Mouse (Mus musculus): ENCODE measurements around the gene Zfp451.
A peak's percentile ranks its signal among the peaks of the same experiment; 100 is the strongest.
"Not testable (repeated sequence)": the region's sequence is repeated elsewhere in the genome, so short reads cannot be mapped to it uniquely, and the experiment has no call there.

Zfp451 gene

DNA sequence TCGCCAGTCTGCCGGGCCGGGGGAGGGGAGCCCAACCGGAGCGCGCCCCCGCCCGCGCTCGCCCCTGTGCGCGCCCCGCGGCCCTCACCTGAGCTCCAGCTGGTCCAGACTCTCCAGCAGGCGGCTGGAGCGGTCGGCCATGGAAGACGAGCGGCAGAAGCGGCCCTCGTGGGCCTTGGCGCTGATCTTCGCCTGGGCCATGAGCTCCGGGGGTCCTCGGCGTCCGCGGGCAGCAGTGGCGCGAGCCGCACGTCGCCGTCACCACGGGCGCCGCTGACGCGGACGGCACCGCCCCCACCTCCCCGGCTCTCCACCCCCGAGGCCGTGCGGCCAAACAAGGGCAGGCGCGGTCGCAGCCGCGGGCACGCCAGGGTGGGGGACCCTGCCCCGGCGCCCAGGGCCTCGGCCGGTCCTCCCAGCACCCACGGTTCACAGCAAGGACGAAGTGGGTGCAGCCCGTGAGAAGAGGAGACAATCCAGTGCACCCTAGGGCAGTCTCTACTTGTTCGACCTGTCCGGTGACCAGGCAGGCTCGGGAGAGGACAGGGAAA, 56.8 kb downstream of the Zfp451 start, which contains the start of gene Bag2:
TSS of gene Bag2 (minus strand) at position 305 of the 551 bp plus-strand sequence.
- DNase-seq (ENCODE audit: low read depth, low spot score): peak; percentile 54

DNA sequence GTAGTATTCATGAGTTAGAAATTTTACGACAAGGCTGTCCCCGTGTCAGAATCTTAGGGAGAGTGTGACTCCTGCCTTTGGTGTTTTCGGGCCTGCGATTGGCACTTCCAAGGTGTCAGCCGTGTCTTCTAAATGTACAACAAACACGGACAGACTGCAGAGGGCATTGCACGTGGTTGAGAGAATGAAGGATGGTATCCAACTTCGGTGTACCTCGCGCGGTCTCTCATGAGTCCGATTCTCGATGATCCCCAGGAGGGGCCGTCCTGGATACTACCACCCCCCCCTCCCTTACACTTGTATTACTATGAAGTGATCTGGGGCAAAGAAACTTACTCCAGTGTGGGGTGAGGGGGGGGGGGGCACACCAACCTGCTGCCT, 57.4 kb downstream of the Zfp451 start:
- DNase-seq (ENCODE audit: low read depth, low spot score): no peak

DNA sequence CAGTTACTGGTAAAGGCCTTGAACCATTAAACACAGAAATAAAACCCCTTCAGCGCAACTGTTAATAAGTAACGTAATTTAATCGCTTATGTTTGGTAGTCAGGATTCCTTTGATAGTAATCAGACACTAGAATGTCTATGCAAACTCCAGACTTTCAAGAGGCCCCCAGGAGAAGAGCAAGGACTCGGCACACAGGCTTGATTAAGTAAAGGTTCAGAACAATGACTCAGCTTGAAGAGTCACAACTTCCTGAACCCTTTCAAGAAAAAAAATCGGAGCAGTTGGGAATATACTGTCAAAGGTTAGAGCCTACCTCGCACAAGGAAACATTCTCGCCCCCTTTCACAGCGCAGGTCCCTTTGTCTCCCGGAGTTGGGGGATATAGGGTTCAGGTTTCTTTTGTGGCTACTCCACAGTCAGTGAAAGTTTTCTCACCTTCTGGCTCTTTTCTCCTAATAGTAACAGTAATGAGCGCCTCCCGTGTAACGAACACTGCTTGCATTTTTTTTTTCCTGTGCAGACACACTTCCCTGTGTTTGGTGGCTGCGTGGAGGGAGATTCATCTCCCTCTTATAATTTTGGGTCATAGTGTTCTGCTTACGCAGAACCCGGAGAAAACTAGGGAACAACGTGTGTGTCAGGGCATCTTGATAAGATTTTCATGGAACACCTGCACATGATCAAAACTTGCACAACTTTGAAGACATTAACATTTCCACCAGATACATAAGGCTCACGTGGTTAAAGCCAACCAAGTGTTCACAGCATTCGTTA, 58.0 kb downstream of the Zfp451 start:
- no peak for DNase-seq (ENCODE audit: low read depth, low spot score)

DNA sequence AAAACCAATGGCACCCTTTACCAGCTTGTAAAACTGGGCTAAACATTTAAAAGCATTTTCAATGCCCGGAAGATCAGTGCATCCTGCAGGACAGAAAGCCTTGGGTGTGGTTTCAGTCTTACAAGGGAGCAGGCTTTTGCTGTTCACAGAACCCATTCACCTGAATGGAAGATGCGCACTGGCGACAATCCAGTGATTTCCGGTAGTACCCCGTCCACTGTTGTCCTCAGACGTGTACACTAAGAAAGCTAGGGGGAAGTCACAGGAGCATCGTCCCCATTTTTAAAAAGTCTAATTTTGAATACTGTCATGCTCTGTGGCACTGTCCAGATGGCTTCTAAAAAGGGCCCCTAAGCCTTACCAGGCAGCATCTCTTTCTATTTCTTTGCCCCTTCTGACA, 58.6 kb downstream of the Zfp451 start:
- DNase-seq (ENCODE audit: low read depth, low spot score): no peak

DNA sequence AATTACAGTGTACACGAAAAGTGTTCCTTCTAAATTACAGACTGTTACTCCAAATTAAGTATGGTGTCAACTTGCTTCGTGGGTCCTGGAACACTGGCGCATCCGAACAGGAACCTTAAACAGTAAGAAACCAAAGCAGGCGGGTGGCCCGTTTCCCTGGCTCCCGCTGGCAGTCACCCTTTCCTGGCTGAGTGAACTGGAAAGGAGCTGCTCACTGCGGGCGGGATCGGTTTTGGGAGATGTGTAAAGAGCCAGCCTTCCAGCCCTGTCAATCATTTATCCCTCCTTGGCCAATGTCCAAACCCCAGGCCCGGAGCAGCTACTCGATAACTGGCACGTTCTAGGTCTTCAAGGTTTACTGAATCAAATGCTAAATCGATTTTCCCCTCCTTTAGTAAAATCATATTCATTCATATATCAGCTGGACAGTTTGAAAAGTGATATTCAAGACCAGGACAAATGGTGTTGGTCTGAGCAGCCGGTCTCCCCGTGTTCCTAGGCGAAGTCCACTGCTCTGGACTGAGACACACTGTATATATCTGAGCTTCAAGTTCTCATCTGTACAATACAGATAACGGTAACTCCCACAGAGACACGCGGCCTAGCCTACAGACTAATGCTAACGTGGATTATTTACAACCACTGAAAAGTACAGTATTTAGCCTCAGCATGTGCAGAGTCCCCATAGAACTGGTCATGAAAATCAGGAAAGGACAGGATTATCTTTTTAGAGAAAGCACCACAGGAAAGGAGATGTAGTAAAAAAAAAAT, 59.2 kb downstream of the Zfp451 start:
- DNase-seq (ENCODE audit: low read depth, low spot score): no peak

DNA sequence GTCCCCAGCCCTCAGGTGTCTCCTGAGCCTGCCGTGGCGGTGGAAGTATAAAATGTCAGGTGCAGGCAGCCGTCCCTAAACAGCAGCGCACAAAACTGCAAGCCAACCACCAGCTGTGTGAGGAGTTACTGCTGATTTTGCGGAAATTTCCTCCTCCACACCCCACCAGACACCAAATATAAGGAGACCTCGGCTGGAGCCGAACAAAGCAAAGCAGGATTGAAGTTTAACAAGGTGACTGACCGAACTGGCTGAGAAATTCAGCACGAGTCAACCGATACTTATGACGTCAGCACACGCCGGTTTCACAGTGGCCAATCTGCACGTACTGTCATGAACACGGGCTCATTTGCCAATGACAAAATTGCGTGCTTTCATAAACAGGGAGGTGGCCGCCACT, 60.3 kb downstream of the Zfp451 start:
- no peak for DNase-seq (ENCODE audit: low read depth, low spot score)

DNA sequence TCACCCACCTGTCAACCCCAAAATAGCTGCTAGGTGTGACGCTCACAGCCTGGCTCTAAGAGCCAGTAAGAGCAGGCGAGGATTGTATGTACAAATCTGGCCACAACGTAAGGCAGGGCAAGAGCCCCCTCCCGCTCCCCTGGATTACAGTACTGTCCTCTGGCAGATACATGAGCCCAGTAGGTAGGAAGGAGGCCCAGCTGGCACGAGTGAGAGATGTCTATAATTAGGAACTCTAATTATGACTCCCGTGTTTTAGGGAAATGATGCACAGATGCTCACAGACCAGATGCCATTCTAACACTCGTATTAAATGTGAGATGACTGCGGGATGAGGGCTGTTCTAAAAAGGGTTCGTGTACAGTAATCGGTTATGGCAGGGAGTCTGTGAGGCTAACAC, 63.1 kb downstream of the Zfp451 start:
- DNase-seq (ENCODE audit: low read depth, low spot score): no peak

DNA sequence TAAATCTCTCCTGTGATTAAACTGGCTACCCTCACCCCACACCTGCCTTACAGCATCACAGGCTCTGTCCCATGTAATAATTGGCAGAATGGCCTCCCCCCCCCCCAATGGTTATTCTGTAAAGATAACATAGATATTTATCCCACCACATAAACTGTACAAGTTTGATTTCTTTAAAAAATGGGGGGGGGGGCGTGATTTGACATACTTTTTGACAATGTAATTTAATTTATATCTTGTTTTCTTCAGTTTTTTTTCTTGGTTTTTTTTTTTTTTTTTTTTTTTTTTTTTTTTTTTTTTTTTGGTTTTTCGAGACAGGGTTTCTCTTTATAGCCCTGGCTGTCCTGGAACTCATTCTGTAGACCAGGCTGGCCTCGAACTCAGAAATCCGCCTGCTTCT, 64.7 kb downstream of the Zfp451 start:
- DNase-seq (ENCODE audit: low read depth, low spot score): not testable (repeated sequence)

DNA sequence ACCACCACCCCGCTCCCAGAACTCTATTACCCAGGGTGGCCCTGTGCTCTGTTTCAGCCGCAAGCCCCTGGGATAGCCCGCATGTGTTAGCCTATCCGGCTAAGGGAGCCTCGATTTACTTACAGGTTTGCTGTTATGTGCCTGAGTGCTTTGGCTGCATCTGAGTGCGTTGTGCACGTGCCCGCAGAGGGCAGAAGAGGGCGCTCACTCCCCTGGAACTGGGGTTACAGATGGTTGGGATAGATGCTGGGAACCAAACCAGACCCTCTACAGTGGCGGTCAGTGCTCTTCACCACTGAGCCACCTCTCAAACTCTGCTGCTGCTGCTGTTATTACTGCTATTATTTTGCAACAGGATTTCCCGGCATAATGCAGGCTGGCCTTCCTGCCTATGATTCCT, 65.3 kb downstream of the Zfp451 start:
- no peak for DNase-seq (ENCODE audit: low read depth, low spot score)

DNA sequence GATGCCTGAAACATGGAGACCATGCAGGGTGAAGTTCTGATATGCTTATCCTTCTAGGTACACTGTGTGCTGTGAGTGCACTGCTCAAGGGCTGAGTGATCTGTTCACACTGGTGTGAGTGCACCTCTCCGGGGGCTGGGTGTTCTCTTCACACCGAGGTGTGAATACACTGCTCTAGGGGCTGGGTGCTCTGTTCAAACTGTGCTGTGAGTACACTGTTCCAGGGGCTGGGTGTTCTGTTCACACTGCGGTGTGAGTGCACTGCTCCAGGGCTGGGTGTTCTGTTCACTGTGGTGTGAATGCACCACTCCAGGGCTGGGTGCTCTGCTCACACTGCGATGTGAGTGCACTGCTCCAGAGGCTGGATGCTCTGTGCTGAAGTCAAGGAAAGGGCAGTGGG, 68.5 kb downstream of the Zfp451 start:
- no peak for DNase-seq (ENCODE audit: low read depth, low spot score)

DNA sequence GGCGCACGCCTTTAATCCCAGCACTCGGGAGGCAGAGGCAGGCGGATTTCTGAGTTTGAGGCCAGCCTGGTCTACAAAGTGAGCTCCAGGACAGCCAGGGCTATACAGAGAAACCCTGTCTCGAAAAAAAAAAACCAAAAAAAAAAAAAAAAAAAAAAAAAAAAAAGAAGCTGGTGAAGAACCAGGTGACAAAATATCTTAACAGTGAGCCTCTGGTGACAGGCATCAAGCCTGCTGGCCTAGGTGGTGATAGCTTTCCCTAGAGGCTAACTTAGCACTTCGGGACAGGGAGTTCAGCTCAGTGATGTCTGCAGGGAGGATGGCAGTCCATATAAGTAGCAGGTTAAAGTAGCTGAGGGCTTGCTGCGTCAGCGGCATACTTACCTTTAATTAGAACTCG, 69.6 kb downstream of the Zfp451 start:
- not testable (repeated sequence) for DNase-seq (ENCODE audit: low read depth, low spot score)

DNA sequence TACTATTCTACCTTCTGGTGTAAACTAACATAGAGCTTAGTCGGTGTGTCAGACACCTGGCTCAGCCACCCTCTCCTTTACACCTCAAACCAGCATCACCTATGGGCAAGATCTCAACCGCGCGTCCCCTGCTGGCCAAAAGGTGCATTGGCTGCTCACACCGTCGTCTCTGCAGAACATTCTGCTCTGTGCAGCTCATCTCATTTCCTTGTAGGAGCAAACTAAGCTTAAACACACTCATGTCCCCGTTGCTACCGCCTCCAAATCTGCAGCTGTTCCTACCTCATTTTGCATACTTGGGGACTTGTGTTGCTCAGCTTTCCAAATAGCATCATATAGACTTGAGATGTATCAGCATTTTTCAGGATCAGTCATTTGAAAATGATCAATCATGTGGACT, 71.5 kb downstream of the Zfp451 start:
- DNase-seq (ENCODE audit: low read depth, low spot score): no peak

DNA sequence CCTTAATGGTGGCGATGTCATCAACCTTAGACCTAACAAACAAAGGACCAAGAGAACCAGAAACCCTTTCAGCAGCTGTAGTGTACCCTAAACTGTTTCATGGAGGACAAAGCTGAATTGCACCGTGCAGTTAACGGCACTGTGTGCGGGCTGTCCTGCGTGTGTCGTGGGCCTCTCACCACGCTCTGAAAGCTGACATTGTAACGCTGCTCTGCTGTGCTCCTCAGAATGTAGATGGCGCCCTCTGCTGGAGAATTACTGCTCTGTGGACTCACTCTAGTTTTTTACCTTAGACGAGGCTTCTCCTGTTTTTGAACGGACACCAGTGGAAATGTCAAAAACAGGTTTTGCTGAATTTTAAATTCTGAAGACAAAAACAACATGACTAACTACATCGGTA, 75.1 kb downstream of the Zfp451 start:
- DNase-seq (ENCODE audit: low read depth, low spot score): peak; percentile 84

DNA sequence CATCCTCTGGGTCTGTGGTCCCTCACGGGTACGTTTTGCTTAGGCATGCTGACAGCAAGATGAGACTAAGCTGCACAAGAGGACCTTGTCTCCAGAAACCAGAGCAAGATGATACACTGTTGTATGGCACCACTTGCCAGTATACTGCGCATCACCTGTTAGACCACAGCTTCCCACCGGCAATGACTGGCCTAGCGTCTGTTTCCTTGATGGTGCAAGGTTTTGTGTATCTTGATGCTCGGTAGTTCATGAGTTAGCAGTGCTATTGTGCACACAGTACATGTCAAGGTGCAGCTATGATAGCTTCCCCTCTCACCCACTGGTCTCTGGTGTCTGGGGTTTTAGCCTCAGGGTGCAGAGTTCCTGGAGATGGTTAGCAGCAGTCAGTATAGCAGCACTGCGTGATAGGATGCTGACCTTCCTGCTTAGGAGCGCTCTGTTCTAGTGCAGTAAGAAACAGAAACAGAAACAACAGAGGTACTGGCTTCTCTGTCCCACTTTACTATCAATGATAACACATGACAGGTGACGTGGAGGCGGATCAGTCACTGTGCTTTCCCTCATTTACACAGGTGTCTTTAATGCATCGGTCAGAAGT, 75.6 kb downstream of the Zfp451 start:
- no peak for DNase-seq (ENCODE audit: low read depth, low spot score)

DNA sequence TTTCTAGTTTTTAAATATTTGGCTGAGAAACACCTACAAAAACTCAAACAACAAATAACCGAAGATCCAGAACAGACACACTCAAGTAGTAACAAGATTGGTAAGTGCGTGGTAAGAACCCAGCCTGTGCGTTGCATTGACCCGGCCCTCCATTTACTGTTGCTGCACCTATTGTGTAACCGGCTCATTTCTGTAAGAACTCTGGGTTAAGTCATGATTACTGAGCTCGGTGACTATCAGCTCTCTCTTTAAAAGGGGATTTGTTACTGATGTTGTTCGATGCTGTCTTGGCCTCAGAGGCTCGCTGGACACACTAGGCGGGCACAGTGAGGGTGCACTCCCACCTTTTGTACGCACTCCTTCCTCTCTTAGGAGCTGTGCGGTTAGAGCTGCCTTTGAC, 76.1 kb downstream of the Zfp451 start:
- no peak for DNase-seq (ENCODE audit: low read depth, low spot score)

DNA sequence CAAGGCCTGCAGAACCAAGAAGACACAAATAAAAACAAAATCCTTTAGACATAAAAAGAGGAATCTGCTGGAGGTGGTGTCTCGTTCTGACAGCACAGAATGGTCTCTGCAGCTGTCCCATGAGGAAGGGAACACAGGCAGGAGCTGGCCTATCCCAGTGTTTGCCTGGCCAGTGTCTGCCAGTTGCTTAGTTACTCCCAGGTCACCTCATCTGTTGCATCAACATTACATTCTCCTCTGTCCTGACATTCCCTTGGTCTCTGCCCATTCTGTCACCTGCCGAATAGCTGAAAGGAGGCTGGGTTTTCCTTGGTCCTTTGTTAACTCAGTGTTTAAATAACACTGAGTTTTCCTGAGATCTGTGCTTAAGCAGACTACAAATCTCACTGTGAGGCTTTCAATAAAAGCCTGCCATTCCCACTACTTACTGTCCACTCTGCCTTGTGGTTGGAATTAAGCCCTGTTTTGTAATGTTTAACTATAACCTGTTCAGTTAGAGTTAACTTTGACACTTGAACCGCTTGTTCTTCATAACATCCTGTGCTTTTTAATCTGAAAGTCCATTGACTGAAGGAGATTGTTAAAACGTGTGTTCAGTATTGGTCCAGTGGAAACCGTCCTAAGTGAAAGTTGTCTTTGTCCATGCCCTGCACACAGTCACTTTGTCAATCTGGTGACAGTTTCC, 80.3 kb downstream of the Zfp451 start:
- no peak for DNase-seq (ENCODE audit: low read depth, low spot score)

DNA sequence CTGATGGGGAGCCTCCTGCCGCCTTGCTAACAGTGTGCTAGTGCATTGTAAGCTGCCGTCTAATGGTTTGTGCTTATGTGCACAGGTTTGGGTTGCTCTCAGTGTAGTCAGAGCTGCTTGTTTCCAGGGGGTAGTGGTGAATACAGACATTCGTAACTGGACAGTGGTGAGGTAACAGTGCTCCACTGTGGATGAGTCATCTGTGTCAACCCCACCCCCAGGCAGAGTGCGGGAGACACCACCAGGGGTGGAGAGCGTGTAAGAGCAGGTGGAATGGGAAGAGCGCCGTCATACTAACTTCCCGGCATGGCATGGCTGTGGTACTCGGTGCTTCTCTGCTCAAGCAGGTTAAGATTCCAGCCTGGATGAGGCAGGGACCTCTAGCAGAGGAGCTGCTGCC, 81.4 kb downstream of the Zfp451 start:
- no peak for DNase-seq (ENCODE audit: low read depth, low spot score)

DNA sequence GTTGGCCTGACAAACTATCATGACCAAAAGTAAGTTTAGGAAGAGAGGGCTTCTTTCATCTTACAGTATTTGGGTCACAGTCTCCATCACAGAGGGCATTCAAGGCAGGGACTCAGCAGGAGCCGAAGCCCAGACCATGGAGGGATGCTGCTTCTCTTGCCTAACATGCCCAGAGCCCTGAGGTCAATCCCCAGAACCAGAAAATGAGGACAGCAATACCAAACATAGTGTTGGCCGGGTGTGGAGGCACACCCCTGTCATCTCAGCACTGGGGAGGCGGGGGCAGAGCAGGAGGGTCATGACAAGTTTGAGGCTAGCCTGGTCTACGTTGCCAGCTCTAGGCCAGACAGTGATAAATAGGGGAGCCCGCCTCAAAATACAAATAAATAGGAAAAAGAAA, 89.3 kb downstream of the Zfp451 start:
- no peak for DNase-seq (ENCODE audit: low read depth, low spot score)

DNA sequence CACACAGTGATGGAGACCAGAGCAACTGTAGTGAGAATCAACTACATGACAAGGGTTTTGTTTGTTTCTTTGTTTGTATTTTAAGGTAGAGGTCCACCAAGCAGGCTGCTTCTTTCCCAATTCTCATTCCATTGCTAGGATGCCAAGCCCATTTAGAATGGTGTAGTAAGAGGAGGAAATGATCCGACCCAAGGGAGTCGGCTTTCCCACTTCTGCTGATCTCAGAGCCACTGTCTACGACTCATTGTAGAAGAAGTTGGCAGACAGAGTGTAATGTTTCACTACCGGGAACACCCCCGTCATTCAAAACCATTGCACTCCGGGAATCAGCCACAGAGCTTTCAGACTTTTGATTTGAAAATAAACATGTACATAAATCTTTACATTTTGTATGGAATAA, 89.9 kb downstream of the Zfp451 start:
- DNase-seq (ENCODE audit: low read depth, low spot score): no peak

DNA sequence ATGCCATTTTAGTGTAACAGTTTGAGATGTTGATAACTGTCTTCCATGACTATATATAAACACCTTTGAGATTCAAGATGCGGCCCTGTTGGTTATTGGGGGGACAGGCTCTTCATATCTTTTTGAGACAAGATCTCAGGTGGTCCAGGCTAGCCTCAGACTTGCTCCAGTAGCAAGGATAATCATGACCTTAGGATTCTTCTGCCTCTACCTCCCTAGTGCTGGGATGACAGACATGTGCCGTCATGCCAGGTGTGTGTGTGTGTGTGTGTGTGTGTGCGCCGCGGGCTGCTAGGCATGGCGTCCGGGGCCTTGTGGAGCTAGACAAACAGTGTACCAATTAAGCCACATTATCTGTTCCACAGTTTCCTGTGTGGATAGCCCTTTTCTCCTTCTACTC, 93.4 kb downstream of the Zfp451 start:
- no peak for DNase-seq (ENCODE audit: low read depth, low spot score)

DNA sequence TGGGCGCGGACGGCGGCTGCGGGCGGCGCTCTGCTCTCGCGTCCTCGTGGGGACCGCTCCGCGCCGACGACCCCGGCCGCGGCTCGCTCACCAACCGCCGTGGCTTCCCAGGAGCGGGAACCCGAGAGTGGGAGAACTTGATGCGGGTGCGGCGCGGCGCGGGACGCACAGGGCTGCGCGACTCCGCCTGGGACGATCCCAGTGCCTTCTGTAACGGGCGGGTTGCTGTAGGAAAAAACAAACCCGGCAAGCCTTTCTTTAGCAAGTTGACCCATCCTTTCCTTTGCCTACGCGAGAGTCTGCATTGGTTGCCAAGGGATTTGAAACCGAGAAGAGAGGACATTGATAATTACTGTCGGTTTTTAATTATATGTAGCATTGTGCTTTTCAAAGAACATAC, 94.2 kb downstream of the Zfp451 start:
- DNase-seq (ENCODE audit: low read depth, low spot score): no peak

DNA sequence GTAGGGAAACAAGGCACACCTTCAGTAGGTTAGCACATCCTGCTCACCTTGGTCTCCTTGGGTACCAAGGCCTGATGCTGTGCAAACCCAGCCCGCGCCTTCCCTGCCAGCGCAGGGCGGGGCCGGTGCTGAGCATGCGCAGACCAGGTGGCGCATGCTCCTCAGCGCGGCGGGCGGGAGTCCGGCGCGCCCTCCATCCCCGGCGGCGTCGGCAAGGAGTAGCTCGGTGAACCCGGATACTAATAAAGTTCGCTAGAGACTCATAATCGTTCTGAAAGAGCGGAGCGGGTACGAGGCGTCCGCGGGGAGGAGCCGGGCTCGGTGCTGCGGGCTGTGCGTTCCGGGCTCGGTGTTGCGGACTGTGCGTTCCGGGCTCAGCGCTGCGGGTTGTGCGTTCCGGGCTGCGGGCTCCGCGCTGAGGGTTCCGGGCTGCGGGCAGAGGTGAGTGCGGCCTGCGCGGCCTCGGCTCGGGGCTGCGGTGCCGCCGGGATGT, 94.6 kb downstream of the Zfp451 start, which contains the start of gene Rab23:
TSS of gene Rab23 (plus strand) at position 155 of the 493 bp plus-strand sequence.
- DNase-seq (ENCODE audit: low read depth, low spot score): peak; percentile 87
